Mouse (Mus musculus): ENCODE measurements around the gene Nfat5.
A peak's percentile ranks its signal among the peaks of the same experiment; 100 is the strongest.

Nfat5 gene

GRCm38 (mm10) chr8:107292119-107292927 is 947 bp upstream of the Nfat5 start:
- DNase-seq (ENCODE audit: low spot score) = peak; percentile 12

GRCm38 (mm10) chr8:107293641-107294628 is 665 bp downstream of the Nfat5 start:
- peak; percentile 57 for DNase-seq (ENCODE audit: low spot score)

DNA sequence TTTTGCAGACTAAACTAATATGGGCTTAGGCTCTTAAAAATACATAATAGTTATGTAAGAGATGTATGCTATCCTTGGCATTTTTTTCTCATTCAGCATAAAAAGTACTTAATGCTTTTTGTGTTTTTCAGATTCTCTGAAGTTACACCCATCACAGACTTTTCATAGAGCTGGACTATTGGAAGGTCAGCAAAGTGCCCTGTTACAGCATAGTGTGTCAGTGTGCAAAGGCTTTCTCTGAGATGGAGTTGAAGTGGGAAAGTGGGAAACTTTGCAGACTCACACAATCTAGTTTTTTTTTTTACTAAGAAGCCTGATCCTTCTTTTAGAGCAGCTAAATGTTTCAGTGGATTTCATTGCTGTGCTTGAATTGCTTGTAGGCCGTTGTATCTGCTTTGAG is 2.2 kb downstream of the Nfat5 start:
- no peak for DNase-seq (ENCODE audit: low spot score)

DNA sequence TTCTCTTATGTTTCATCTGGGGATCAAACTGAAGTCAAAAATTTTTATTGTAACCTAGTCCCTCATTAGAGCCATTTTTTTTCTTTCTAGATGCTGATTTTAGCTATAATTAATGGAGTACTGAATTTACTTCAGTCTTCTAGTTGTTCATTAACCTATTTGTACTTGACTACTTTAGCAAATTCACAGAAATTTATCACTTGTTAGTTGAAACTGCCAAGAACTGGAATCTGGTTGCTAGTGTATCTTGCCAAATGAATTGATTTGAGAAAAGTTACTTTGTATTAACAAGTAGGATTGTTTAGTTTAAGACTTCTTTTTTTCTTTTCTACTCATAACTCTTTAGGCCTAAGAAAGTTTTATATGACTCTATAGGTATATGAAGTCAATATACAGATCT is 18.6 kb downstream of the Nfat5 start:
- no peak for DNase-seq (ENCODE audit: low spot score)

- peak; percentile 69 for DNase-seq (ENCODE audit: low spot score)
Observed at GRCm38 (mm10) chr8:107324142-107324541, 30.9 kb downstream of the Nfat5 start.

- DNase-seq (ENCODE audit: low spot score) = no peak
Observed at GRCm38 (mm10) chr8:107329595-107329994, 36.3 kb downstream of the Nfat5 start.

GRCm38 (mm10) chr8:107336480-107336879 is 43.2 kb downstream of the Nfat5 start:
- DNase-seq (ENCODE audit: low spot score) = no peak

DNA sequence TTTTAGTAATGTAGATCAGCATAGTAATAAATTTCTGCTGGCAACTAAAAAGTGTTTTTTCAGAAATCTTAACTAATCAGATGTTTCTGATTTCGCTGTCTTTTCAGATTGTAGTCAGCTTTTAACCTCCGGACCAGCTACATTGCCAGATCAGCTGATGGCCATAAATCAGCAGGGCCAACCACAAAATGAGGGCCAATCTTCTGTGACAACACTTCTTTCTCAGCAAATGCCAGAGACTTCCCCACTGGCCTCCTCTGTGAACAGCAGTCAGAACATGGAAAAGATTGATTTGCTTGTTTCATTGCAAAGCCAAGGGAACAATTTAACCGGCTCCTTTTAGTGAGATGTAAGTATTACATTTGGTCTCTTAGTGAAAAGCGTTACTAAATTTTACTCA is 77.0 kb downstream of the Nfat5 start:
- no peak for DNase-seq (ENCODE audit: low spot score)

DNA sequence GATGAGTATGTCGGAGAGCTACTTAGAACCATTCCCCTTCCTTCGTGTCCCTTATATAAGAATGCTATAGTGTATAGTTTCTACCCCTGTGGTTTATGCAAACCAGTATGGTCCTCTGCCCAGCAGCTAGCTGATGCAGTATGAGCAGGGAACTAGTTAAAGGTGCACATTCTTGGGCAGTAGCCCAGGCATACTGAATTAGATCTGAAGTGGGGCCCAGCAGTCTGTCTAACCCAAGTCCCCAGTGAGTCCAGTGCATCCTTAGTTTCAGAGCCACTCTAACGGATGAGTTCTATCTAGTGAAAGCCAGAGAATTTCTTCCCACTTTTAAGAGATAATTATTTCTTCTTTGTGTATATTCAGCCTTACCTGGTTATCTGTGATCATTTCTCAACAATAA is 84.1 kb downstream of the Nfat5 start:
- DNase-seq (ENCODE audit: low spot score) = no peak

DNA sequence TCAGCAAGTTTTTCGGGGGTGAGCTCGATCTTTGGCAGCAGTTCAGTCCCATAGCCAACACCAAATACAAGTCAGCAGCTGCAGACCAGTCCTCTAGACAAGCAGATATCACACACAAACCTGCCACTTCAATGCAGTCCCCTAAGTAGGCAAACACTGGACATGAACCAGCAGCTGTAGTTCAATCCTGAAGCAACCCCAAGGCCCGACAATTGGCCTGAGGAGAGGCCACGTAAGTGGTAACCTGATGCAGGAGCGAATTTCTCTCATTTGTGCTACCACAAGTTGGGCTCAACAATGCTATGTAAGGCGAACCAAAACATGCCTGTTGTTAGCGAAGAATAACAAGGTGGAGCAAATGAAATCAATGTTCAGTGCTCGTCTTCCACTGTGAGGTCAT is 87.5 kb downstream of the Nfat5 start:
- DNase-seq (ENCODE audit: low spot score) = no peak

DNA sequence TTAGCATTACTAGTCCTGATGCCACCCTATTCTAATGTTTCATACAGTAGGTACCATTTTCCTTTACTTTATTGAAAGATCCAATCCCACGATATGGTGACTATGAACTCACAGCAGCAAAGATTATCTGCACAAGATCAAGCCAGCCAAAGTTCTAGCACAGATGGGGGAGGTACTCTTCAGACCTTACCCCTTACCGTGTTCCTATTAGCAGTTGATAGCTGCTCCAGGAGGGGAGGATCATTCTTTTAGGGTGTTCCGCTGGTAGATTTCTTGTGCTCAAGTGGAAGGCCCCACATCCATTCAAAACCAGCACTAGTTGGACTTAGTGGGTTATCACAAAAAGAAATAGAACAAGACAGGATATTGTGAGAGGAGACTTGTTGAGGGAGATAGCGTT is 88.4 kb downstream of the Nfat5 start:
- no peak for DNase-seq (ENCODE audit: low spot score)

GRCm38 (mm10) chr8:107382898-107383297 is 89.6 kb downstream of the Nfat5 start:
- no peak for DNase-seq (ENCODE audit: low spot score)

GRCm38 (mm10) chr8:107384651-107385050 is 91.4 kb downstream of the Nfat5 start:
- no peak for DNase-seq (ENCODE audit: low spot score)

GRCm38 (mm10) chr8:107385063-107385462 is 91.8 kb downstream of the Nfat5 start:
- no peak for DNase-seq (ENCODE audit: low spot score)

DNA sequence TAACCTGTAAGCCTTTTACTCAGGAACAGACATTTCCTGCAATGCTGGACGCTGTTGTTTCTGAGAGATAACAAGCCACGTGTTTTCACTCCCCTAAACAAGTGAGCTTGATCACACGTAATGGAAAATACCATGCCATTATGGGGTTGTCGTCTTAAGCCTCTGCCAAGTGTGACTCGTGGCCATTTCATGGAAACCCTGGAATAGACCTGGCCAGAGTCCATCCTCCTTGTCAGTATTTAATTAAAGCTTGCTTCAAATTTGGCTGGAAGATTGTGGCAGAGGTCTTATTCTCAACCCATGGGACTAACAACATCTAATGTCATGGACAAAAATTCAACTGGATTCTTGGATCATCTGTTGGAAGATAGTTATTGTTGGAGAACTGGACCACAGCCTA is 92.9 kb downstream of the Nfat5 start:
- DNase-seq (ENCODE audit: low spot score) = no peak

DNA sequence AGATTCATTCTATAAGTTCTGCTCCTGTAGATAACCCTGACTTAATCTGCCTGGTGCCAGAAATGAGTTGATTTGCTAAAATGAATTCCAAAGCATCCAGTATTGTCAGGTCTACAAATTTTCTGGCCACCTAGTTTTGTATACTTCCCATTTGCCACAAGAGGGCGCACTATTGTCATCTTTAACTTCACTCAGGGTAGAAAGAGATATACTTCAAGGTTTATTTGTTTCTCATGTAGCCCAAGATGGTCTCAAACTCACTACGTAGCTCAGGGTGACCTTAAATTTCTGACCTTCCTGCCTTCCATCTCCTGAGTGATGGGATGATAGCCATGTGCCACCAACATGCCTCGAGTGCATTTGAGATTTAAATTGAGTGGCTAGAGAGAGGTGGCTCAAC is 93.4 kb downstream of the Nfat5 start:
- DNase-seq (ENCODE audit: low spot score) = peak; percentile 22

DNA sequence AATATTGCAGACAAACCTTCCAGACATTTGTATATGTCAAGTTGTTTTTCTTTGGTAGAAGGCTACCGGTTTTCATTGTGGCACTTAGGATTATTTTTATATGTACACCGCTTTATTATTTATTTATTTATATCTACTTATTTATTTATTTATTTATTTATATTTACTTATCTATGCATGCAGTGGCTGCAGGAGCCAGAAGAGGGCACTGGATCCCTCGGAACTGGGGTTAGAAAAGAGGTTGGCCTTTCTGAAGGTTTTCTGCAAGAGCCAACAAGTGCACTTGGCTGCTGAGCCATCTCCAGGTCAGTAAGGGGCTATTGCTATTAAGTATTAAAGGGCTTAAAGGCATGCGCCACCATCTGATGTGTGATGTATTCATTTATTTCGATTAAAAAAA is 94.6 kb downstream of the Nfat5 start:
- DNase-seq (ENCODE audit: low spot score) = no peak

- DNase-seq (ENCODE audit: low spot score) = no peak
Observed at GRCm38 (mm10) chr8:107389557-107389956, 96.3 kb downstream of the Nfat5 start.

GRCm38 (mm10) chr8:107390476-107391135 is 97.3 kb downstream of the Nfat5 start:
- DNase-seq (ENCODE audit: low spot score) = peak; percentile 21

DNA sequence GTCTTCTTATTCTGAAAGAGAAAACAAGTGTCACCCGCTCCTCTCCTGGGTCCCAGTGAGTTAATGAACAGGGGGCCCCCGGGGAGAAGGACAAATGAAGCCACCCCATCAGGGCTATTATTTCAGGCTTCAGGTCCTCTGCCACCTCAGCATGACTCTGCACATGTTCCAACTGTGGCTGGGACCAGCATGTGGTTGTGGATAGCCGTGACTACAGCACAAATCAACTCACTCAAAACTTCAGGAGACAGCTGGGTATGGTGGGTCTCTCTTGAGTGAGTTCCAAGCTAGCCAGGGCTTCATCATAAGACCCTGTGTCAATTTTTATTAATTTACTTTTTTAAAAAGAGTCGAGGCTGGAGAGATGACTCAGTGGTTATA is 97.9 kb downstream of the Nfat5 start:
- no peak for DNase-seq (ENCODE audit: low spot score)

GRCm38 (mm10) chr8:107395397-107395796 is 102.1 kb downstream of the Nfat5 start:
- DNase-seq (ENCODE audit: low spot score) = no peak

DNA sequence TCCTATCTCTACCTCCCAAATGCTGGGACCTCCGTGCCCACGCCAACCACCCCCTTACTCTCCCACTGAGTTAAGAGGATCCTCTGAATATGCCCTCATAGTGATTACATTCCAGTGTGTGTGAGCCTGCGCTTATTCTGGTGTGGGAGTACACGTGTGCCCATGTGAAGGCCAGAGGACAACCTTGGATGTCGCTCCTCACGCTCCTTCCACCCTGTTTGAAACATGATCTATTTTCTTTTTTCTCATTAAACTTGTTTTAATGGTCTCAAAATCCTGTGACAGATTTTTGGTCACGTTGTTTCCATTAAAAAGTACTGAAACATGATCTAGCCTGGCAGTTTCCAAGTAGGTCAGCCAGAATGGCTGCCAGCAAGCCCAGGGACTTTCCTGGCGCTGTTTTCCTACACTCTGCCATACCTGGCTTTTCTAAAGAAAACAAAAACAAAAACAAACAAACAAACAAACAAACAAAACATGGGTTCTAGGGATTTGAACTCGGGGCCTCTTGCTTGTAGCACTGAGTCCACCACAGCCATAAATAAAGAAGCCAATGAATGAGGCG is 102.9 kb downstream of the Nfat5 start:
- no peak for DNase-seq (ENCODE audit: low spot score)

Data from yolk sac, embryonic 10.5 days (tissue).